Mouse (Mus musculus): ENCODE measurements around the gene Tns2. TPM values are rescaled to one million over a fixed set of nuclear protein-coding genes. Genes with fewer than 3 reads are reported as not detected.

Tns2 gene
- polyA plus RNA-seq, 1 experiment from 2014 or later: 8.9 TPM

Other genes with a start within 250 kb of the Tns2 start
- 6.7 and 10.7 TPM in 2 replicates for gene Krt1, start 249.6 kb upstream of the Tns2 start, polyA plus RNA-seq (2014; fragmentation: Nextera tagmentation; extraction: Ambion mirVana)
- gene Krt77, start 230.7 kb upstream of the Tns2 start, polyA plus RNA-seq (2014; fragmentation: Nextera tagmentation; extraction: Ambion mirVana): 0.07 and 0.42 TPM in 2 replicates
- gene Krt76, start 207.5 kb upstream of the Tns2 start, polyA plus RNA-seq (2014; fragmentation: Nextera tagmentation; extraction: Ambion mirVana): not detected in 2 replicates
- gene Krt4, start 175.7 kb upstream of the Tns2 start, polyA plus RNA-seq (2014; fragmentation: Nextera tagmentation; extraction: Ambion mirVana): not detected in 2 replicates
- 0.45 and 0.69 TPM in 2 replicates for gene Krt79, start 160.1 kb upstream of the Tns2 start, polyA plus RNA-seq (2014; fragmentation: Nextera tagmentation; extraction: Ambion mirVana)
- not detected in 2 replicates for gene Krt78, start 146.1 kb upstream of the Tns2 start, polyA plus RNA-seq (2014; fragmentation: Nextera tagmentation; extraction: Ambion mirVana)
- 0.15 and 0.59 TPM in 2 replicates for gene Krt8, start 95.9 kb upstream of the Tns2 start, polyA plus RNA-seq (2014; fragmentation: Nextera tagmentation; extraction: Ambion mirVana)
- gene Krt18, start 72.2 kb upstream of the Tns2 start, polyA plus RNA-seq (2014; fragmentation: Nextera tagmentation; extraction: Ambion mirVana): 0.35 and 1.3 TPM in 2 replicates
- gene Eif4b, start 26.6 kb upstream of the Tns2 start, polyA plus RNA-seq (2014; fragmentation: Nextera tagmentation; extraction: Ambion mirVana): 76.7 and 98.8 TPM in 2 replicates
- 40.2 and 52.5 TPM in 2 replicates for gene Spryd3, start 35.8 kb downstream of the Tns2 start, polyA plus RNA-seq (2014; fragmentation: Nextera tagmentation; extraction: Ambion mirVana)
- 1.3 and 1.6 TPM in 2 replicates for gene Igfbp6, start 43.9 kb downstream of the Tns2 start, polyA plus RNA-seq (2014; fragmentation: Nextera tagmentation; extraction: Ambion mirVana)
- not detected in 2 replicates for gene Soat2, start 50.1 kb downstream of the Tns2 start, polyA plus RNA-seq (2014; fragmentation: Nextera tagmentation; extraction: Ambion mirVana)
- gene Zfp740, start 102.8 kb downstream of the Tns2 start, polyA plus RNA-seq (2014; fragmentation: Nextera tagmentation; extraction: Ambion mirVana): 43.5 and 57.7 TPM in 2 replicates
- gene Csad, start 104.3 kb downstream of the Tns2 start, polyA plus RNA-seq (2014; fragmentation: Nextera tagmentation; extraction: Ambion mirVana): 25.9 and 28.1 TPM in 2 replicates
- gene Itgb7, start 131.5 kb downstream of the Tns2 start, polyA plus RNA-seq (2014; fragmentation: Nextera tagmentation; extraction: Ambion mirVana): 0.57 and 0.78 TPM in 2 replicates
- gene Rarg, start 157.1 kb downstream of the Tns2 start, polyA plus RNA-seq (2014; fragmentation: Nextera tagmentation; extraction: Ambion mirVana): 2.3 and 3.6 TPM in 2 replicates
- 0.09 TPM in 1 of 2 replicates, not detected in the other for gene Gm9918, start 170.2 kb downstream of the Tns2 start, polyA plus RNA-seq (2014; fragmentation: Nextera tagmentation; extraction: Ambion mirVana)
- 51.9 and 53.3 TPM in 2 replicates for gene Mfsd5, start 179.0 kb downstream of the Tns2 start, polyA plus RNA-seq (2014; fragmentation: Nextera tagmentation; extraction: Ambion mirVana)
- 4.9 and 9.1 TPM in 2 replicates for gene Espl1, start 195.9 kb downstream of the Tns2 start, polyA plus RNA-seq (2014; fragmentation: Nextera tagmentation; extraction: Ambion mirVana)
- gene Pfdn5, start 225.7 kb downstream of the Tns2 start, polyA plus RNA-seq (2014; fragmentation: Nextera tagmentation; extraction: Ambion mirVana): 562 and 649 TPM in 2 replicates
- gene Myg1, start 231.3 kb downstream of the Tns2 start, polyA plus RNA-seq (2014; fragmentation: Nextera tagmentation; extraction: Ambion mirVana): 80.4 and 89.0 TPM in 2 replicates

Measured in midbrain, embryonic 14.5 days (tissue).